Mouse (Mus musculus): ENCODE data around the gene Gpr107.

GRCm38 (mm10) chr2:31163361-31164118 lies 11.4 kb downstream of the Gpr107 start:
- TF ChIP-seq CTCF (IDR thresholded peaks at IDR 0.05; ENCODE audit: control insufficient read depth, insufficient read depth, insufficient read length) (no peak), MAX (IDR thresholded peaks at IDR 0.05) (no peak), MYOD1 (IDR thresholded peaks at IDR 0.05; ENCODE audit: control insufficient read depth, insufficient read length, low read depth) (no peak), MYOG (IDR thresholded peaks at IDR 0.05; ENCODE audit: control insufficient read depth, extremely low read depth, insufficient read length) (no peak)

Measured in C2C12 (cell line).